Mouse (Mus musculus) thymus, postnatal 36 days (tissue): ENCODE results near the gene Kcnab1.

Experiments used
- DNase-seq, 2 experiments: peaks; one replicate each; pipeline ENCODE4 v3.0.0; 2022; ENCODE audit warnings: mixed read lengths in 2 of 2

Kcnab1 gene

DNA sequence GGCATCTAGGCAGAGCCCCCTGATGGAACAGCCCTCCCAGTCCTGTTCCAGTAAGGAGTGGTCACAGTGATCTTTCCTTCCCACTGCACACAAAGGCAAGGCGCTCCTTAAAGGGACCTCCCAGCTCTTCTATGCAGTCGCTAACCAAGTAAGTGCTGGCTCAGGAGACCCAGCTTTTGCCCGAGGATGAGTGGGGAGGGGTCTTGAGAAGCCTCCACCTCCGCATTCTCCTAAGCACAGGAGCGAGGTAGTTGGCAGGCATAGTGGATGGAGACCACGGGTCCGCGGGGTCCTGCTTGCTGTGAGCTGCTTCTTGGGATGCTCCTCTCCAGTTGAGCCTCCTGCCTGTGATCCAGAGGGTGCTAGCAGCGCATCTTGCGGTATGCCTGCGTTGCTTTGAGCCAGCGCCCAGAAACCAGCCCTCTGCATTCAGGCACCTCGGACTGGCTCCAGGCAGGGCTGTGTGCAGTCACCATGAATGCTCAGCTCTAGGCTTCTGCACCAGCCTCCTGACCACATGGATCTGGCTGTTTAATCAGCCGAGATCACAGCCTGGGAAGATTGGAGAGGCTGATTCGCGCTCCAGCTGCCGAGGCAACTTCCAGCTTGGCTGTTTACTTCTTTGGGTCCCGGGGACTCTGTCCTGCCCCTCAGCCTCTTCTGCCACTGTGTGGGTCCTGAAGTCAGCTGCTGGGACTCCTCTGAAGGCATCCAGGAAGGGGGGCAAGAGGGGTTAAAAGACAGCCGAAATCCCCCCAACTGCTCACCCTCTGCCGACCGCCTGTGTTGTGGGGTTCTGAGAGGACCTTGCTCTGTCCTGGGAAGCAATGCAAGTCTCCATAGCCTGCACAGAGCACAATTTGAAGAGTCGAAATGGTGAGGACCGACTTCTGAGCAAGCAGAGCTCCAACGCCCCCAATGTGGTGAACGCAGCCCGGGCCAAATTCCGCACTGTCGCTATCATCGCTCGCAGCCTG is at the start of gene Kcnab1:
Gene Kcnab1, plus strand, starts transcription at position 440 of the 977 bp plus-strand sequence.
- DNase-seq = no peak

DNA sequence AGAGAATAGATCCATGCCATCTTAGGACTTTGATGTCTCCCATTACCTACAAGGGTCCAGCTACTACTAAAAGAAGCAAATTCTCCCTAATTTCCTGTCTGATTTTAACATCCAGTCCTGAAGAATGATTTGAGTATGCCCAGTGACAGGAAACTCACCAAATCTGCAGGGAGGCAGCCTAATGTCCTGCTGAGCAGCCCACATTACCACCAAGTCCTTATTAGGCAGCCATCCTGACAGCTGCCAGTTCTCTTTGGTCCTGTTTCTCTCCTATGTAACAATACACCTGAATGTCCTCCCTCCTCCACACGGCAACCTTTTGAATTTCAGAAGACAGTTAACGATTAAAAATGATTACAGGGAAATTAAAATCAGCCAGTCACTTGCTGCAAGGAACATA is 20.9 kb upstream of the Kcnab1 start:
- DNase-seq = no peak

DNA sequence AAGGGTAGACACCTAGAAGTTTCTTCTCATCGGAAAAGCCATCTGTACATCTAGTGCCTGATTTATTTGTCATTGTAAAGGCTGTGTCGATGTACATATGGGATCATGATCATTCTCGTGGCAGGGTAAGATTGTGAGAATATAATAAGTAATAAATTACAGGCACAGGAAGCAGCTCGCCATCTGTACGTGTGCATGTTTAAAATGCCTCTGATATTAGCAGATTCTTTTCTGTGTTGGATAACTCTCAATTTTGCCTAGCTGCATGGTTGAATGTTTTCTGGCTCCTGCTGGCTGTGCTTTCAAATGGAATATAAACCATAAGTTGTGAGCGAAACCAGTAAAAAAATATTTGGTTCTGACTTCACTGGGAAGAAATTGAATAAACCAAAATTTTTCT is 5.1 kb upstream of the Kcnab1 start:
- no peak for DNase-seq

DNA sequence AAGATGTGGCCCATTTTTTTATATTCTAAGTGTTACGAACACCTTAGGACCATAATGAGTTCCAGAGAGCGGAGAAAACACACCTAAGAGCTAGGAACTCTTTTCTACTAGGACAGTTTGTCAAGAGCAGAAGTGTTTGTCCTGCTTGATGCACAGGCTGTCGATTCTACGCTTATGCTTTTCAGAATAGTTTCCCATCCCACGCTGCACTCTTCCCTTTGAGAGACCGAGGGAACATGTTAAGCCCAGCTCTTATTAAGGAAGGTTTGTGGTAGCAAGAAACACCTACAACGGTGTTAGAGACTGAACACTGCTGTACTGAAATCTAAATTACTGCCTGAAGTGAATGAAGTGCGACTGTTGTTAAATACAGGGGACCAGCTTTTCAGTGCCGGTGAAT is 1.0 kb downstream of the Kcnab1 start:
- DNase-seq = no peak

DNA sequence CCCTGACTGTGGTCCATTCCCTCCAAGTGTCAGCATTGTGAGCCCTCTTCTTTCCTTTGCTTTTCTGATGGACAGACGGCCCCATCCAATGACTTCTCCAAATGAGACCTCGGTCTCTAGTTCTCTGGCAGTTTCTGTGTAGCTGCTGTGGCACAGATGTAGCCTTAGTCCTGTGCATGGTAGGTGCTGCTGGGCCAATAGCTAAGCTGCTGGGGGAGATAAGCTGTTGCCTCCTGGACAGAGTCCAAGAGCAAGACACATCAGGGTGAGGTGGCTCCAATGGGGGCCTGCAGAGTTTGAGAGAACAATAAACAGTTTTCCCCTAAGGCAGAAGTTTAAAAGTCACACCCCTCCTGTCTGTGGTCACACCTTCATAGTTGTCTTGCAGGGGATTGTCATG is 2.0 kb downstream of the Kcnab1 start:
- no peak for DNase-seq

DNA sequence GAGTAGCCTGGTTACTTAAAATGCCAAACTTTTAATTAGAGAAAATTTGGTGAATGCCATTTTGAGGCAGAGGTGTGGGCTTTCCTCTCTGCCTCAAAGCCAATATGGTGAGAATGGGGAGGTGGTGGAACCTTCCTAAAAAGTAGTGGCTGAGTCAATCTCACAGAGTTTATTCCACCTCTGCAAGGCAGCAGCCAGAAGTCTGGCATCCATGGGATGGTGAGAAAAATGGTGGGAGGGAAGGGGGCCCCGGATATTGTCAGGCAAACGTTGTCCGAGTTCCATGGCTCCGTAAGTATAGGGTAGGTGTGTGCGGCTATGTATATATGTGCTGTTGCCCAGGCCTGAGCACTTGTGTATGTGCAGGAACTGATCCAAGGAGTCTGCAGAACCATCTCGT is 6.0 kb downstream of the Kcnab1 start:
- DNase-seq = no peak

DNA sequence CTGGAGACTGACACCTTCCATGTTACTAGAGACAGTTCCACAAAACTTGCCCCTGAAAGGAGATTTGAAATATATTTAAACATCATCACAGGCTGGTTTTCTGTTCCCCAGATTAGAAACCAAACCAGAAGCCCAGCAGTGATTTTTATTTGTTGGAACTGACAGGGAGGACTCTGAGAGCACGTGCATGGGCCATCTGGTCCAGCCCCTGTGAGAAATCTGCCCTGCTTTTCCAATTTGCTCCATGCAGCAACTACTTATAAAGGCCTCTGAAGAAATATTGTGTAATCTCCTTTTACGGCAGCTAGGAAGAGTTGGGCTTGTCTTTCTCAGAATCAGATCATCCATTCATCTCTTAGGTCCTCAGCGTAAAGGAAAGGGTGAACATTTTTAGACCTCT is 7.8 kb downstream of the Kcnab1 start:
- no peak for DNase-seq

DNA sequence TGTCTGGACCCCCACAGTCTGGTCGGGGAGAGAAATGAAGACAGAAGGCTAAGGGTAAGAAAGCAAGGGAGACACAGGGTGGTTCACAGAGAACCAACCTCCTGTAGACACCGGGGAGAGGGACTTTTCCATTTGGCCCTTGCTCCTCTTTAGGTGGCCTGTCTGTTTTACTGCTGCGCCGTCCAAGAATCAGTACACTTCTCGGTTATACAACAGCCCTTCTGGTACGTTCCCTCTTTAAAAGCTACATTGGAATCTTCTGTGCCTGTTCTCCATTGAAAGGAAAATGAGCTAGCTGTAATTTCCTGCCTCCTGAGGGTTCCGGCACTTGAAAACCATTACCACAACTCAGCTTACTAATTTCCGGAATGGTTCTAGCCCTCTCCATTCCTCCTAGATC is 8.2 kb downstream of the Kcnab1 start:
- DNase-seq = no peak

DNA sequence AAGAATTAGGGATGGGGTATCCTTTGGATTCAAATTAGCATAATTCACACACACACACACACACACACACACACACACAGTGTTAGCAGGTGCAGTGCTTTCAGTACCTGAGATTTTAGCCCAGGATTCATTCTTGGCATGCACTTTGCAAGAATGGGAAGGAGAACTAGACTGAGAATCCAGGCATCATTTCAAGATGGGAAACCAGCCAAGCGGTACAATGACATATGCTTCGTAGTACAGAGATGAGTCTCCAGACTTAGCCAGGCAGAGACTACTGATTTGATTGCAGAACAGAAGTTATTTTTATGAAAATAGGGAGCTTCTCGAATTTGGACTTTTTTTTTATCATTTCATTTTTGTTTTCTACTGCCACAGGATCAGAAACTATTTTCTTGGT is 15.8 kb downstream of the Kcnab1 start:
- no peak for DNase-seq

DNA sequence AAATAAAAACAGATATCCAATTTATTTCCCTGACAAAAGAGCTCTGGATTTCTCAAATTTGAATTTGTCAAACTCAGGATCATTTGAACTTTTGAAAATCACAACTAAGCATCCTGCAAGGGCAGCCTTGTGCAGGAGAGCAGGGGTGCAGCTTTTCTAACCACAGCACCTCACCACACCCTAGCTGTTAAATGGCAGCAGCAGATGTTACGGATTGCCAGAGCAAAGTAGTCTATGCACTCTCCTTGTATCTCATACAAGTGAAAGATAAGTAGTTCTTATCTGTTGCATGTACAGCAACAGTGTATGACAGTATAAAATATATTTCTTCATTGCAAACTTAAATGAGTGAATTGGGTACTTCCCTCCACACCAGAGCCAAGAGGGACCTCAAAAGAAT is 20.4 kb downstream of the Kcnab1 start:
- no peak for DNase-seq

DNA sequence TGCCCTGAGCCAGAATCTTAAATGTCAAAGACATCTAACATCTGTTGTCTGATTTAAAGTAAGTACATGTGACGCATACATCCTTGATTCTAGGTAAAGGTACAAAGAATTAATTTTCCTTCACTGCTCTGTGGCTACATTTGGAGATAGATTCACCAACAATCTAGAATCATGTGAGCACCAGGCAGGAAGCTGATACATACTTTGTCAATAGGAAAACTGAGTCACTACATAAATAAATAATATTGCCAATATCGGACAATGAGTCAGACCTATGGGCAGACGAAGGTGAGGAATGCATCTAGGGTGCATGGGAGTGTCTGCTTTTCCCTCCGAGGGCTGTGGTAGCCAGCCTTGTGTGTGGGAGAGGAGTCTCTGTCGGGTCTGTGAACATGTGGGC is 25.7 kb downstream of the Kcnab1 start:
- DNase-seq = no peak

DNA sequence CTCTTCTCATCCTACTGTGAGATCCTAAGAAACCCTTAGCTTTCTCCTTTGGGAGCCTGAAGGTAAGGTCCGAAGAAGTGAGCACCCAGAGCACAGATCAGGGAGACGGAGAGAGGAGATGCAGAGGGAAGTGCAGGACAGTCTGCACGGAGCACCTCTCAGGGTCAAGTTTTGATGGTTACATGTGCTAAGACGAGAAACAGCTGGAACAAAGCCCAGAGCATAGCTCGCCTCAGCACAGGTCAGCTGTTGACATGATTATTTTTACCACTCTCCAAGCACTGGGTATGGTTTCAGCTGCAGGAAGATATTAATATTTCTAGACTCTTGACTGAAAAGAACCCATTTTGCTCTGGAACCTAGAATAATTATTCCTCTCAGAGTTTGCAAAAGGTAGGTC is 27.7 kb downstream of the Kcnab1 start:
- DNase-seq = no peak

DNA sequence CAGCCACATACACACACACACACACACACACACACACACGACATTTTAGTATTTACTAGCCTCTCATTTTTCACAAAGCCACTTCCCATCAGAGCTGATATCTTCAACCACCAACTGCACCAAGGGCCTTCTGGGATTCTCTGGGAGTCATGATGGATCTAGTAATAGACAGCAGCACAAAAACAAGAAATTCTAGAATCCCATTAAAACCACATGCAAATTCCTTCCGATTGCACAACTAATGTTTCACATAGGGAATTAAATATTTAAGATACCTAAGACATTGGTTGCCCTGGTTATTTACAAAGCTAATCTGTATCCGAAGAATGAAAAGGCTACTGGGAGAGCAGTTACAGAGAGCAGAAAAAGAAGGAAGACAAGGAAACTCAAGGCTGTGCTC is 29.6 kb downstream of the Kcnab1 start:
- DNase-seq = no peak

DNA sequence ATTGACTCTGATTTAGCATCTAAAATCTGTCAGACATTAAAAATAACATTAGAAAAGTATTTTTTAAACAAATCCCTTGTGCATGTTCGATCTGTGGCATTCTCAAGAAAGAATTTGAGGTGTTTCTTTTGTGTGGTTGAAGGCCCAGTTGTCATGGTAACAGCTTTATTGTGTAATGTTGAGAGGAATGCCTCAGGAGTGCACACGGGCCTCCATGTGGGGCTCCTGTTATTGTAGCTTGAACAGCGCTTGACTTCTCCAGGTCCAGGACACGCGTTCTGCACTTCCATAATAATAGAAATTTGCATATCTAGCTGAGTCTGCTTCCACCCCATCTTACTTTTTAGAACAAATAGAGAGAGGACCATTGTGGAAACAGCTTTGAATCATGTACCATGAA is 36.0 kb downstream of the Kcnab1 start:
- no peak for DNase-seq

DNA sequence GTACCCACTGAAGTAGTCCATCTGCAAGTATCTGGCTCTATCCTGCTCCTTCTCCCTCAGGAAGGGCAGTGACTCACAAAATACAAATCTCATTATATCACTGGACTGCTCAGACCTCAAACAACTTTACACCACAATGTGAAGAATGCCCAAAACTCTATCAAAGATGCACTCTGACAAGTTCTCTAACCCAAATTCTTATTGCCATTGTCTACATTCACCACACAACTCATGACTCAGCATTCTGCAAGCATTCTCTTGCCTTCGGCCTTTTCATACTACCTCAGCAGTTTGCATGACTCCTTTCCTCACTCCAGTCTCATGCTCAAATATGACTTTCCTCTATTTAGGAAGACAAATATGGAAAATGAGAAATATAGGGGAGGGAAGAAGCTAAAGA is 42.6 kb downstream of the Kcnab1 start:
- no peak for DNase-seq

DNA sequence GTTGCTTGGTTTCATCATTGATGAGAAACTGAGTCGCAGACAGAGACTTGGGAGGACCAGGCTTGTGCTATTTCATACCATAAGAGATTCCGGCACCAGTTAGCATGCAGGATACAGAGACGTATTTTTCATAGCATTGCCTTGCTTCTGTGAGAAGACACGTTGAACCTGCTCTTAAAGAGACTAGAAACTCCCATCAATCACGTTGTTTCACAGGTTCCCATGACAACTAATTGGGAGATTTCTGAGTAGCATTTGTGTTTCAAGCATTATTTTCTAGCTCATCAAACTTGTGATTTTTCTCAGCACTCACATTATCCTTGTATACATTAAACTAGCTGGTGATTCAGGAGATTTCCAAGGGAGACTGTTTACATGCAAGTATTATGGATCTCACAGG is 63.8 kb downstream of the Kcnab1 start:
- no peak for DNase-seq

DNA sequence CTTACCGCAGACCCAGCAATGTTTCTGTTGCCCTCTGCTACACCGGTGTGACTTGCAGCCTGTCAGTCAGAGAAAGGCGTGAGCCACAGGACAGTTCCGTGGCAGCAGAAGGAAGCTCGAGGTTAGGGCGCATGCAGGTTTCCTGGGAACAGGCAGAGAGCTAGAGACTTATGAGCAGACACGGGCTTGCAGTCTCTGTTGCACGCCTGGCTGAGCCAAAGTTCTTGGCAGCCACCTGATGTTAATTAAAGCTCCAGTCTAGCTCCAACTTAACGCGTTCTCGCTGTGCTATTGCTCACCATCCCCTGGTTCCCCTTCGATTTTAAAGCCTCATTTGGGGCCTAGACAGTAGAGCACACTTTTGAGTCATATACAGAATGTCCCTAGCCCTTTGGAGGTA is 65.4 kb downstream of the Kcnab1 start:
- DNase-seq = no peak

DNA sequence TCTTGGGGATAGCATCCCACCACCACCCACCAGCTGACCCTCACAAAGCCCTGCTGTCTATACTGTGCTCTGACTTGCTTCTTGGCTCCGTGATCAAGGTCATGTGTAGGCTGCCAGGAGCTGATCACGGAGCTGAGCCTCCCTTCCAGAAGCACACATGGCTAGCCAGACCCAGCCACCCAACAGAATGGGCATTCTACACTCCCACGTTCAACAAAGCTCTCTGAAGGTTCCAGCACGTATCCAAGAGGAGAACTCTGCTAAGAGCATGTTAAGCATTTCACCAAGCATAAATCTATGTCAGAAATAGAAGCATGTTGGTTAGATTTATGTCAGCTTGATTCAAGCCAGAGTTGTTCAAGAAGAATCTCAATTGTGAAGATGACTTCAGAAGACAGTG is 66.6 kb downstream of the Kcnab1 start:
- DNase-seq = no peak

DNA sequence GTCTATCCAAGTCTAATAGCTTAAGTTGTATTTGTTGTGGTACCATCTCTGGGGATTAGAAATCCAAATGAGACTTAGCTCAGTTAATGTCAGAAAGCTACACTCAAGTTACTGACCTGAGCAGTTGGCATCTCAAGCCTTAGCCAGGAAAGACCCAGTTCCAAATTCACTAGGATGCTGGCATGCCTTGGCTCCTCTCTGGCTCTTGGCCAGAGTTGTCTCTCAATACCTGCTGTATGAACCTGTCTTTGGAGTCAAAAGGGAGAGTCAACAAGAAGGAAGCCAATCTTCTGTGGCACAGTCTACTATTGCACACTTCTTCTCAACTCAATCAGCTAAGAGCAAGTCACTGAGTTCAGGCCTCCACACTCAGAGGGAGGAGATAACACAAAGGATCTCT is 67.7 kb downstream of the Kcnab1 start:
- DNase-seq = no peak

DNA sequence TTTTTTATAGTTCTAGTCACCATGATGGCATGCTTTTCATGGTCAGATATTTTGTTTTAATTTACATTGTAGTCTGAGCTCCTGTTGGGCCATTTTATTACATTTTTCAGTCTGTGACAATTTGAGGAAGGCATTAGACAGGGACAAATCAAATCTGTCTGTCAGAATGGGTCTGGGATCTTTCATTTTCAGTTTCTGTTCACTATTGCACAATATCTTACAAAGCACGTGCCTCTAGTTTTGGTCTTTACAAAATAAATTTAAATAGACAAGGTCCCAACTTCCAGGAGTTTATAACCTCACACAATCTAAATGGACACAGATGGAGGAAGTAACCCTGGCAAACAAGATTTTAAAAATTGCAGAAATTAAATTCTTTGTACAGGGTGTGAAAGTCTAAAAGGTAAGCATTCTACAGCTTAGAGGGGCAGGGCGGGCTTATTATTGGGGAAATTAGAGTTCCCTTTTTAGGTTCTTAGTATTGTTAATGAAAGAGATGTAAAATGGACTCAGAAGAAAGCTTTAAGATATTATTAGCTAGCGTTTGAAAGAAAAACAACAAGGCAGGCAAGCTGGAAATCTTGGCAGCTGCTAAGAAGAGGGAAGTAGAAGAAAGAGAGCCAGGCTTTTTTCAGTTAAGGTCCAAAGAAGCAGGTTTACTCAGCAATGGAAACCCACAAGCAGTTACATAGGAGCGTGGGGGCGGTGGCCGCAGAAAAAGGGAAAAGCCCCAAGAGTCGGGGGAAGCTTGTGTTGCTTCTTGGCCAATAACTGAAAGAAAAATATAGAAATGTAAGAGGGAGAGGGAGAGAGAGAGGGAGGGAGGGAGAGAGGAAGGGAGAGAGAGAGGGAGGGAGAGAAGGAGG is 78.9 kb downstream of the Kcnab1 start:
- no peak for DNase-seq

DNA sequence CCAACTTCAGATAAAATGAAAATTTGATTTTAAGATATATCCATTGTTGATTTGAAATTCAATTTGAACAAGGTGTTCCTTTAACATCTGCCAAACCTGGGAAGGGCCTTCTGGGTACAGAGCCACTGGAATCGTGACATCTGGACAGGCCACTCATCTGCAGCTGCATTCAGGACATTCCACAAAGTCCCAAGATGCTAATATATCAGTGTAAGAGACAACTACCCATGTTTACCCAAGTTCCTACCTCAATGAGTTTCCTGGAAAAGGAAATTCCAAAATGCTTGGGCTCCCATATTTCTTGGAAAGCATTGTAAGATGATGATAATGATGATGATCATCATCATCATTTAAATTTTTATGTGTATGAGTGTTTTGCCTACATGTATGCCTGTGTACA is 91.4 kb downstream of the Kcnab1 start:
- no peak for DNase-seq

DNA sequence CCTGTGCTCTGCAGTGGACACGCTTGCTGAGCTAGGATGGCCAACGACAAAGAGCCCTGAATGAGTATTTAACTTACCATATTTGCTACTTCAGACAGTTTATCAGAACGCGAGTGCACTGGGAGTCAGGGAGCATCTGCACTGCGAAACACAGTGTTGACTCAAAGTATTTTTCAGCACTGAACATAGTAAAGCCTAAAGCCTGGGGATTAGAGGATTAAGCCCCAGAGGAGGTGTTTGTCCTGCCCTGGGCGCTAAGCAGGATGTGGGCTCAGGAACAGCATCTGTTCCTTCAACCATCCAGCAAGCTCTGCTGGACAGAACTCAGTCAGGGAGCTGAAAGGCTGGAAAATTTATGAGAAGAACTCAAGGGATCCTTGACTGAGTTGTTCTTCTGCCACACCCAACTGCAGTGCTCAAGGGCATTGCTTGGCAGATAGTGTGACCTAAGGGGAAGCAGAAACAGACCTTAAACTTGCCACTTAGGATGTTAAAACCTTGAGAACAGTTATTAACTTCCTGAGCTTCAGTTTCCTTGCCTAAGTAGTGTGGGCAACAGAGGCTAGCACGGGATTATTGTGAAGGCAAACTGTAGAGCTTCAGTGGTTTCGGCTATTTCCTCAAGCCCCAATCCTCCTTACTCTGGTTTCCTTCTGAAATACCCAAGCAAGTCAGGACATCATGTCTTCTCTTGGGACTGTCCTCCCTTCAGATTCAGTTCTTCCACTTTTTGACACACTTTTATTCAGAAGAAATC is 94.4 kb downstream of the Kcnab1 start:
- no peak for DNase-seq
